Mouse (Mus musculus) hindbrain, embryonic 13.5 days (tissue): ENCODE results near the gene Olfr239. TPM values are rescaled to one million over a fixed set of nuclear protein-coding genes. Genes with fewer than 3 reads are reported as not detected.
"Not testable (repeated sequence)": the region's sequence is repeated elsewhere in the genome, so short reads cannot be mapped to it uniquely, and the experiment has no call there.

ENCODE experiments used
- ATAC-seq: fragments of 200-750 bp; cut with Nextera tagmentation; 2 replicates; pipeline ENCODE4 v1.8.0; 2017; ENCODE audit warnings: moderate TSS enrichment; ENCODE audit not compliant: low FRiP score
- H3K27ac ChIP-seq: fragments of 300-500 bp; sonication (generic); 2 replicates; pipeline ENCODE4 v1.5.1; 2015; ENCODE audit warnings: inconsistent platforms, mild to moderate bottlenecking, moderate library complexity
- H3K27me3 ChIP-seq: fragments of 300-500 bp; sonication (generic); 2 replicates; pipeline ENCODE4 v1.6.1; 2015; ENCODE audit warnings: mild to moderate bottlenecking, inconsistent platforms
- H3K36me3 ChIP-seq: fragments of 300-500 bp; sonication (generic); 2 replicates; pipeline ENCODE4 v1.6.1; 2015; ENCODE audit warnings: mild to moderate bottlenecking, inconsistent platforms
- H3K4me1 ChIP-seq: fragments of 300-500 bp; sonication (generic); replicated peaks from 2 replicates; pipeline ENCODE4 v1.6.1; 2015; ENCODE audit warnings: inconsistent platforms
- H3K4me2 ChIP-seq: fragments of 300-500 bp; sonication (generic); 2 replicates; pipeline ENCODE4 v1.6.1; 2015; ENCODE audit warnings: inconsistent platforms, mild to moderate bottlenecking, moderate library complexity
- H3K4me3 ChIP-seq: fragments of 300-500 bp; sonication (generic); 2 replicates; pipeline ENCODE4 v1.5.1; 2015; ENCODE audit warnings: mild to moderate bottlenecking, inconsistent platforms
- H3K9ac ChIP-seq: fragments of 300-500 bp; sonication (generic); 2 replicates; pipeline ENCODE4 v1.6.1; 2015; ENCODE audit warnings: mild to moderate bottlenecking, inconsistent platforms
- H3K9me3 ChIP-seq: fragments of 300-500 bp; sonication (generic); 2 replicates; pipeline ENCODE4 v1.6.1; 2016; ENCODE audit warnings: inconsistent platforms
- WGBS: fragments of 180-500 bp; shearing (Covaris S2); methylation state at CpG from one replicate; pipeline ENCODE4 v1.1.7; 2015; 5-methylcytosine and 5-hydroxymethylcytosine counted together
- polyA plus RNA-seq: library from polyadenylated mRNA; unstranded; fragments of >200 nt; fragmentation: Nextera tagmentation; extraction: Ambion mirVana; gene quantifications from 2 replicates; pipeline ENCODE4 v1.2.1, GENCODE M21; 2015

Olfr239 gene
- not detected in 2 replicates for polyA plus RNA-seq

DNA sequence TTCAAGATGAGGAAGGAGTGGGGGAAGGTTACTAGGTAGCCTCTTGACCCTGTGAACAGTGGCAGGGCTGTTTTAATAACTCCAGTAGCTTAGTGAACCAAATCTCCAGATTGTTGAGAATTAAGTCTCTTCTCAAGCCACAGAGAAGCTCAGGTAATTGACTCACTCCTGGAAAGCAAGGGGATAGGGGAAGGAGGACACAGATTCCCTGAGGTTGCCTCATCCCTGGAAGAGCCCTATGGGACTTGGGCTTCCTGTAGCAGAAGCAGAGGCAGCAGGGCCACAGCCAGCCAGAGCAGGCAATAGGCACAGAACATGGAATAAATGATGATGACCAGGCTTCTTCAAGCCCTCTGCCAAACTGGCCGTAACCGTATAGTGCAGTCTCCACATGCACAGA lies at the start of gene Olfr239:
TSS of gene Olfr239 (plus strand) at position 301 of the 400 bp plus-strand sequence.
- no CpG with 5 or more reads among the region's 2 CpGs for WGBS
- ATAC-seq, H3K9me3 ChIP-seq, H3K9ac ChIP-seq, H3K36me3 ChIP-seq, H3K4me1 ChIP-seq, H3K4me3 ChIP-seq, H3K27me3 ChIP-seq, H3K4me2 ChIP-seq, H3K27ac ChIP-seq: not testable (repeated sequence)

DNA sequence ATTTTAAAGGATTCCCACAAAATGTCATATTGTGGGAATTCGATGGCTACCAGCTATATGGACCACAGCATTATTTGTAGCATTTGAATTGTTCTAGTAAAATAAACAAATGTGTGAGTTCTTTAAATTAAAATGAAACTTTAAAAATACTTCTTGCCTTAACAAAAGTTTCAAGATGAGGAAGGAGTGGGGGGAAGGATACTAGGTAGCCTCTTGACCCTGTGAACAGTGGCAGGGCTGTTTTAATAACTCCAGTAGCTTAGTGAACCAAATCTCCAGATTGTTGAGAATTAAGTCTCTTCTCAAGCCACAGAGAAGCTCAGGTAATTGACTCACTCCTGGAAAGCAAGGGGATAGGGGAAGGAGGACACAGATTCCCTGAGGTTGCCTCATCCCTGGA lies 23.0 kb upstream of the Olfr239 start, which contains the start of gene Olfr55:
TSS of gene Olfr55 (plus strand) at position 301 of the 400 bp plus-strand sequence.
- H3K9me3 ChIP-seq, H3K4me1 ChIP-seq, H3K36me3 ChIP-seq, H3K4me2 ChIP-seq, H3K27ac ChIP-seq, ATAC-seq, H3K27me3 ChIP-seq, H3K4me3 ChIP-seq, H3K9ac ChIP-seq: not testable (repeated sequence)
- 80% methylated on average over 1 of the region's 1 CpGs for WGBS

DNA sequence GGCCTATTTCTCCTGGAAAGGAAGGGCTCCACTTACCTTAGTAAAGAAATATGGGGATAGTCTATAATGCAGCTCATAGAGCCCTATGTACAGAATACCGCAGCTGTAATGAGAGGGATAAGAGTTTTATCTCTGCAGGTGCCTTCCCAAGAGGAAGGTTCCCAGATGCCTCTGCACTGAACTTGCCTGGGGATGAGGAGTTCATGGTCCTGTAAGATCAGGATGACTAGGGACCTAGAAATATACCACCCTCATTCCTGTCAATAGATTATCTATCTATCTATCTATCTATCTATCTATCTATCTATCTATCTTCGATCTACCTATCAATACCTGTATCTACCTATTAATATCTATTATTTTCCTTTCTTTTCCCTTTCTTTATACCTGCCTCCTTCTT lies 30.5 kb downstream of the Olfr239 start, which contains the start of gene Olfr1564:
TSS of gene Olfr1564 (minus strand) at position 101 of the 400 bp plus-strand sequence.
- no peaks in the 10 kb centered on the region for H3K4me1 ChIP-seq
- 88% methylated on average over 2 of the region's 2 CpGs for WGBS
- no peak within 1 kb of the TSS for H3K9ac ChIP-seq
- peaks cover 15% of the 10 kb centered on the region for H3K9me3 ChIP-seq
- no peak within 1 kb of the TSS for H3K4me3 ChIP-seq
- H3K27ac ChIP-seq: no peak within 1 kb of the TSS
- H3K27me3 ChIP-seq: no peaks in the 10 kb centered on the region
- no peak within 1 kb of the TSS for H3K4me2 ChIP-seq
- no peak for ATAC-seq
- H3K36me3 ChIP-seq: no peaks in the 10 kb centered on the region

DNA sequence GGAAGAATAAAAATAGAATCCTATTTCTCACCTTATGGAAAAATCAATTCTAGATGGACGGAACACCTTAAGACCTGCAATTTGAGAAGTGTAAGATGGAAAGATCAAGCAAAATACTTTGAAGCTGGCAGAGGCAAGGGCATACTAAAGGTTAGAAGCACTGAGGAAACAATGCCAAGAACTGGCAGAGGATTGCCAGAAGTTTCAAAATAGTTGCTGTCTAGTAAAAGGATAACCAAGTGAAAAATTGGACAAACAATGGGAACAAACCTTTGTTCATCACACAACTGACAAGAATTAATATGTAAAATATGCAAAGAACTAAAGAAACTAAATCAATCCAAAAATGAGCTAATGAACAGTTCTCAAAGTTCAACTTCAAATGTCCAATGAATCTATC lies 45.5 kb downstream of the Olfr239 start:
- Histone ChIP-seq H3K36me3 (peaks cover 23% of the 10 kb centered on the region), H3K9me3 (peaks cover 26% of the 10 kb centered on the region)
- H3K9ac ChIP-seq, H3K4me1 ChIP-seq, H3K27me3 ChIP-seq, H3K4me3 ChIP-seq, H3K27ac ChIP-seq, ATAC-seq, H3K4me2 ChIP-seq: not testable (repeated sequence)
- 97% methylated on average over 1 of the region's 1 CpGs for WGBS

Other genes with a start within 250 kb of the Olfr239 start
- 9.5 and 10.9 TPM in 2 replicates for gene Cyp4f13, start 243.9 kb upstream of the Olfr239 start, polyA plus RNA-seq
- 8.5 and 8.8 TPM in 2 replicates for gene Zfp472, start 225.5 kb upstream of the Olfr239 start, polyA plus RNA-seq
- 19.8 and 22.7 TPM in 2 replicates for gene Zfp952, start 198.2 kb upstream of the Olfr239 start, polyA plus RNA-seq
- gene Zfp763, start 157.9 kb upstream of the Olfr239 start, polyA plus RNA-seq: 25.5 and 26.5 TPM in 2 replicates
- not detected in 2 replicates for gene 4921501E09Rik, start 123.2 kb upstream of the Olfr239 start, polyA plus RNA-seq
- 21.4 and 23.8 TPM in 2 replicates for gene Zfp563, start 102.0 kb upstream of the Olfr239 start, polyA plus RNA-seq
- 0.63 and 0.77 TPM in 2 replicates for gene Morc2b, start 51.6 kb upstream of the Olfr239 start, polyA plus RNA-seq
- gene Olfr55, start 22.9 kb upstream of the Olfr239 start, polyA plus RNA-seq: 0.04 and 0.06 TPM in 2 replicates
- 0.08 and 0.09 TPM in 2 replicates for gene Olfr1564, start 30.4 kb downstream of the Olfr239 start, polyA plus RNA-seq
- gene Zfp955a, start 63.8 kb downstream of the Olfr239 start, polyA plus RNA-seq: 23.0 and 23.3 TPM in 2 replicates
- 0.05 TPM in 1 of 2 replicates, not detected in the other for gene Olfr63, start 73.4 kb downstream of the Olfr239 start, polyA plus RNA-seq
- 18.4 and 18.6 TPM in 2 replicates for gene Zfp955b, start 98.2 kb downstream of the Olfr239 start, polyA plus RNA-seq
- 14.2 and 15.6 TPM in 2 replicates for gene Zfp81, start 167.6 kb downstream of the Olfr239 start, polyA plus RNA-seq
- 15.7 and 17.0 TPM in 2 replicates for gene Zfp101, start 203.3 kb downstream of the Olfr239 start, polyA plus RNA-seq
- gene Actl9, start 241.6 kb downstream of the Olfr239 start, polyA plus RNA-seq: not detected in 2 replicates